Comparison of ENCODE assay signal across 1 mouse cellular context in genomic region chr17:35814678-35815077, GRCm38 (mm10).
A peak's percentile ranks its signal among the peaks of the same experiment; 100 is the strongest.
TF ChIP-seq lines count a peak whose summit lies in the region.

No protein-coding gene starts in this region.

TF ChIP-seq in CH12.LX, 34 proteins besides CTCF, POLR2A, EP300 and RAD21 (continued from another document):
- no peak for TF ChIP-seq KAT2A (IDR thresholded peaks at IDR 0.05; ENCODE audit: insufficient replicate concordance, low read length)
- TF ChIP-seq HCFC1 (IDR thresholded peaks at IDR 0.05; ENCODE audit: low read depth, low read length): no peak
- no peak for TF ChIP-seq ZMIZ1 (IDR thresholded peaks at IDR 0.05; ENCODE audit: low read depth, low read length)
- TF ChIP-seq MXI1 (IDR thresholded peaks at IDR 0.05; ENCODE audit: low read depth, low read length): 0 out of 2 replicates have a peak, but pooled peaks have one; percentile 23
- TF ChIP-seq USF1 (IDR thresholded peaks at IDR 0.05; ENCODE audit: low read depth, low read length): no peak
- peak; percentile 62 for TF ChIP-seq SIN3A (IDR thresholded peaks at IDR 0.05; ENCODE audit: low read length)
- TF ChIP-seq POLR2AphosphoS2 (IDR thresholded peaks at IDR 0.05; ENCODE audit: low read depth, low read length): no peak
- TF ChIP-seq CHD1 (IDR thresholded peaks at IDR 0.05; ENCODE audit: low read depth, low read length): 0 out of 2 replicates have a peak, but pooled peaks have one; percentile 43
- TF ChIP-seq ETS1 (conservative IDR thresholded peaks at IDR 0.05; ENCODE audit: low read depth, low read length): no peak
- TF ChIP-seq RCOR1 (conservative IDR thresholded peaks at IDR 0.05; ENCODE audit: low read depth, low read length): 0 out of 2 replicates have a peak, but pooled peaks have one; percentile 39
- no peak for TF ChIP-seq TBP (conservative IDR thresholded peaks at IDR 0.05; ENCODE audit: low read depth, low read length)
- TF ChIP-seq GABPA (IDR thresholded peaks at IDR 0.05; ENCODE audit: insufficient replicate concordance, low read depth, low read length): no peak
- TF ChIP-seq E2F4 (IDR thresholded peaks at IDR 0.05; ENCODE audit: insufficient replicate concordance, low read depth, low read length): no peak
- TF ChIP-seq ZKSCAN1 (IDR thresholded peaks at IDR 0.05; ENCODE audit: borderline replicate concordance, low read depth, low read length): no peak
- no peak for TF ChIP-seq ZC3H11A (IDR thresholded peaks at IDR 0.05; ENCODE audit: low read depth, low read length)
- TF ChIP-seq MAZ (IDR thresholded peaks at IDR 0.05; ENCODE audit: low read depth, low read length): no peak
- no peak; the same call in 1 of the 2 replicates for TF ChIP-seq JUND (conservative IDR thresholded peaks at IDR 0.05; ENCODE audit: low read depth, low read length)
- no peak for TF ChIP-seq TCF12 (IDR thresholded peaks at IDR 0.05; ENCODE audit: low read depth, low read length)
